Mouse (Mus musculus) lung, embryonic 14.5 days (tissue): ENCODE measurements around the gene Parp11. TPM values are rescaled to one million over a fixed set of nuclear protein-coding genes. Genes with fewer than 3 reads are reported as not detected.
A peak's percentile ranks its signal among the peaks of the same experiment; 100 is the strongest.

Source experiments
- ATAC-seq: fragments of 200-750 bp; cut with Nextera tagmentation; 2 replicates; pipeline ENCODE4 v1.8.0; 2017; ENCODE audit warnings: mild to moderate bottlenecking, moderate TSS enrichment, moderate library complexity; ENCODE audit not compliant: insufficient read depth
- DNase-seq: peaks from one replicate; pipeline ENCODE4 v3.0.0-alpha.2; 2015
- H3K27ac ChIP-seq: fragments of 300-500 bp; sonication (generic); 2 replicates; pipeline ENCODE4 v1.5.1; 2014; ENCODE audit warnings: low read depth, mild to moderate bottlenecking, moderate library complexity
- H3K27me3 ChIP-seq: fragments of 300-500 bp; sonication (generic); 2 replicates; pipeline ENCODE4 v1.6.1; 2014; ENCODE audit warnings: low read length, control low read depth; ENCODE audit not compliant: insufficient read depth
- H3K36me3 ChIP-seq: fragments of 300-500 bp; sonication (generic); 2 replicates; pipeline ENCODE4 v1.6.1; 2014; ENCODE audit warnings: control low read depth; ENCODE audit not compliant: insufficient read depth
- H3K4me1 ChIP-seq: fragments of 300-500 bp; sonication (generic); 2 replicates; pipeline ENCODE4 v1.6.1; 2014; ENCODE audit warnings: antibody characterized with exemption, control low read depth; ENCODE audit not compliant: insufficient read depth
- H3K4me2 ChIP-seq: fragments of 300-500 bp; sonication (generic); 2 replicates; pipeline ENCODE4 v1.6.1; 2014; ENCODE audit warnings: mild to moderate bottlenecking
- H3K4me3 ChIP-seq: fragments of 300-500 bp; sonication (generic); 2 replicates; pipeline ENCODE4 v1.5.1; 2014; ENCODE audit warnings: low read depth, low read length
- H3K9ac ChIP-seq: fragments of 300-500 bp; sonication (generic); 2 replicates; pipeline ENCODE4 v1.6.1; 2014
- H3K9me3 ChIP-seq: fragments of 300-500 bp; sonication (generic); 2 replicates; pipeline ENCODE4 v1.6.1; 2016; ENCODE audit warnings: low read depth, low read length, control low read depth
- CTCF ChIP-seq: IDR thresholded peaks from 2 replicates; pipeline ENCODE4 v1.5.1; 2016; ENCODE audit warnings: antibody characterized with exemption, low read depth
- WGBS: fragments of 180-500 bp; shearing (Covaris S2); extraction: QIAGEN DNeasy Blood & Tissue Kit; methylation state at CpG from one replicate; pipeline ENCODE4 v1.1.7; 2014; 5-methylcytosine and 5-hydroxymethylcytosine counted together
- polyA plus RNA-seq: library from polyadenylated mRNA; unstranded; fragments of >200 nt; fragmentation: Nextera tagmentation; extraction: Ambion mirVana; gene quantifications from 2 replicates; pipeline ENCODE4 v1.2.1, GENCODE M21; 2014

Parp11 gene
- polyA plus RNA-seq, 1 experiment from 2014 or later = 31.4 TPM

GRCm38 (mm10) chr6:127522326-127522725 is 75.7 kb downstream of the Parp11 start:
- Histone ChIP-seq H3K9ac (no peak overlapping the region), H3K27me3 (no peaks in the 10 kb centered on the region), H3K9me3 (no peaks in the 10 kb centered on the region), H3K4me3 (no peak overlapping the region), H3K4me1 (no peaks in the 10 kb centered on the region), H3K27ac (no peak overlapping the region), H3K36me3 (no peaks in the 10 kb centered on the region), H3K4me2 (no peak overlapping the region)
- no peak for TF ChIP-seq CTCF
- ATAC-seq (no peak), DNase-seq (no peak)
- WGBS = 15% methylated on average over 9 of the region's 9 CpGs

- no peak overlapping the region for H3K9ac ChIP-seq
- DNase-seq (peak; percentile 96), ATAC-seq (peak; percentile 54; the same call in 1 of the 2 replicates)
- WGBS = 31% methylated on average over 8 of the region's 8 CpGs
- no peaks in the 10 kb centered on the region for H3K4me1 ChIP-seq
- H3K9me3 ChIP-seq = no peaks in the 10 kb centered on the region
- H3K4me3 ChIP-seq = no peak overlapping the region
- H3K36me3 ChIP-seq = no peaks in the 10 kb centered on the region
- H3K4me2 ChIP-seq = no peak overlapping the region
- no peaks in the 10 kb centered on the region for H3K27me3 ChIP-seq
- H3K27ac ChIP-seq = no peak overlapping the region
- TF ChIP-seq CTCF = peak; percentile 93
Measured at GRCm38 (mm10) chr6:127524442-127524841, 77.8 kb downstream of the Parp11 start.

- no peak for ATAC-seq
- WGBS = 78% methylated on average over 7 of the region's 7 CpGs
Measured at GRCm38 (mm10) chr6:127528625-127529024, 82.0 kb downstream of the Parp11 start.

GRCm38 (mm10) chr6:127529451-127529850 is 82.8 kb downstream of the Parp11 start:
- DNase-seq = peak; percentile 87
- no peaks in the 10 kb centered on the region for H3K27me3 ChIP-seq
- H3K4me3 ChIP-seq = no peak overlapping the region
- no peak overlapping the region for H3K4me2 ChIP-seq
- 32% methylated on average over 2 of the region's 2 CpGs for WGBS
- H3K9me3 ChIP-seq = no peaks in the 10 kb centered on the region
- 0 out of 2 replicates have a peak, but pooled peaks cover 2% of the 10 kb centered on the region for H3K4me1 ChIP-seq
- no peaks in the 10 kb centered on the region for H3K36me3 ChIP-seq
- TF ChIP-seq CTCF = no peak
- H3K27ac ChIP-seq = peak overlapping the region; percentile 51; the same call in 1 of the 2 replicates
- peak; percentile 45; the same call in 1 of the 2 replicates for ATAC-seq
- no peak overlapping the region for H3K9ac ChIP-seq

More at GRCm38 (mm10) chr6:127528625-127529024, 82.0 kb downstream of the Parp11 start:
- Histone ChIP-seq H3K4me2 (no peak overlapping the region), H3K27ac (peak overlapping the region; percentile 3; the same call in 1 of the 2 replicates), H3K4me3 (no peak overlapping the region), H3K4me1 (0 out of 2 replicates have a peak, but pooled peaks cover 2% of the 10 kb centered on the region), H3K9me3 (no peaks in the 10 kb centered on the region), H3K9ac (no peak overlapping the region), H3K36me3 (no peaks in the 10 kb centered on the region), H3K27me3 (no peaks in the 10 kb centered on the region)
- DNase-seq = no peak
- TF ChIP-seq CTCF = no peak

GRCm38 (mm10) chr6:127530206-127530605 is 83.6 kb downstream of the Parp11 start:
- no peak for TF ChIP-seq CTCF
- Histone ChIP-seq H3K4me1 (0 out of 2 replicates have a peak, but pooled peaks cover 2% of the 10 kb centered on the region), H3K27ac (no peak overlapping the region; the same call in 1 of the 2 replicates), H3K27me3 (no peaks in the 10 kb centered on the region), H3K9ac (no peak overlapping the region), H3K4me3 (no peak overlapping the region), H3K9me3 (no peaks in the 10 kb centered on the region), H3K4me2 (no peak overlapping the region), H3K36me3 (no peaks in the 10 kb centered on the region)
- DNase-seq (no peak), ATAC-seq (no peak)
- 19% methylated on average over 3 of the region's 3 CpGs for WGBS

- Histone ChIP-seq H3K9ac (no peak overlapping the region), H3K4me2 (no peak overlapping the region), H3K27me3 (no peaks in the 10 kb centered on the region), H3K27ac (peak overlapping the region; percentile 77; the same call in 1 of the 2 replicates), H3K36me3 (no peaks in the 10 kb centered on the region), H3K4me1 (0 out of 2 replicates have a peak, but pooled peaks cover 2% of the 10 kb centered on the region), H3K9me3 (no peaks in the 10 kb centered on the region), H3K4me3 (no peak overlapping the region)
- ATAC-seq = peak; percentile 70
- peak; percentile 81 for DNase-seq
- WGBS = 27% methylated on average over 3 of the region's 3 CpGs
- no peak for TF ChIP-seq CTCF
Measured at GRCm38 (mm10) chr6:127531412-127532205, 85.0 kb downstream of the Parp11 start.

- no peak overlapping the region for H3K4me3 ChIP-seq
- peak overlapping the region; percentile 1; the same call in 1 of the 2 replicates for H3K27ac ChIP-seq
- DNase-seq = no peak
- TF ChIP-seq CTCF = no peak
- H3K36me3 ChIP-seq = no peaks in the 10 kb centered on the region
- ATAC-seq = no peak
- no peaks in the 10 kb centered on the region for H3K9me3 ChIP-seq
- no peak overlapping the region for H3K4me2 ChIP-seq
- WGBS = 84% methylated on average over 5 of the region's 5 CpGs
- no peaks in the 10 kb centered on the region for H3K27me3 ChIP-seq
- H3K9ac ChIP-seq = no peak overlapping the region
- H3K4me1 ChIP-seq = 0 out of 2 replicates have a peak, but pooled peaks cover 2% of the 10 kb centered on the region
Measured at GRCm38 (mm10) chr6:127532304-127532703, 85.7 kb downstream of the Parp11 start.
